8 mouse cellular contexts compared by ENCODE assay signal in genomic region chr11:69125852-69125918, GRCm38 (mm10). TPM values are rescaled to one million over a fixed set of nuclear protein-coding genes. Genes with fewer than 3 reads are reported as not detected.
DNase-seq lines count a peak whose midpoint lies in the region; ATAC-seq and TF ChIP-seq lines count a peak whose summit lies in the region.

TSS of gene Aloxe3 (plus strand) at chr11:69125896.

- H3K4me3 ChIP-seq in heart, embryonic 12.5 days = peak within 1 kb of the TSS; percentile 63
- H3K4me3 ChIP-seq in C2C12 (ENCODE audit: insufficient read depth, poor library complexity, severe bottlenecking) = peak within 1 kb of the TSS; percentile 35
- H3K4me3 ChIP-seq in forebrain, embryonic 12.5 days (replicated peaks) = peak within 1 kb of the TSS; percentile 59
- peak within 1 kb of the TSS; percentile 72 for H3K4me3 ChIP-seq in liver, embryonic 13.5 days (replicated peaks)

- ATAC-seq in heart, embryonic 12.5 days (ENCODE audit: insufficient number of reproducible peaks, low FRiP score) = no peak
- ATAC-seq in forebrain, embryonic 12.5 days (ENCODE audit: low FRiP score) = no peak
- ATAC-seq in liver, embryonic 13.5 days (ENCODE audit: low read depth) = no peak

- H3K79me3 ChIP-seq in C2C12 (ENCODE audit: low read depth) = no peaks in the 10 kb centered on the region

- peaks cover 13% of the 10 kb centered on the region; the same call in 1 of the 2 replicates for H3K27me3 ChIP-seq in heart, embryonic 12.5 days (replicated peaks)
- H3K27me3 ChIP-seq in C2C12 (ENCODE audit: control insufficient read depth, insufficient read depth, insufficient read length) = no peaks in the 10 kb centered on the region
- peaks cover 29% of the 10 kb centered on the region for H3K27me3 ChIP-seq in forebrain, embryonic 12.5 days
- H3K27me3 ChIP-seq in liver, embryonic 13.5 days = peaks cover 46% of the 10 kb centered on the region

- H3K79me2 ChIP-seq in C2C12 (ENCODE audit: control insufficient read depth, insufficient read depth) = no peaks in the 10 kb centered on the region

- WGBS in heart, embryonic 12.5 days = 7% methylated on average over 3 of the region's 3 CpGs
- WGBS in forebrain, embryonic 12.5 days = 4% methylated on average over 3 of the region's 3 CpGs
- 8% methylated on average over 3 of the region's 3 CpGs for WGBS in liver, embryonic 13.5 days (ENCODE audit: insufficient replicate concordance)

- H3K9ac ChIP-seq in heart, embryonic 12.5 days = peak within 1 kb of the TSS; percentile 71
- peak within 1 kb of the TSS; percentile 63 for H3K9ac ChIP-seq in forebrain, embryonic 12.5 days
- H3K9ac ChIP-seq in liver, embryonic 13.5 days = peak within 1 kb of the TSS; percentile 73

- H3ac ChIP-seq in C2C12 (ENCODE audit: control insufficient read depth, insufficient read length, low read depth) = peak within 1 kb of the TSS; percentile 52

- no peak for DNase-seq in heart, adult 18-20 months
- DNase-seq in liver, embryonic 13.5 days = no peak
- no peak for DNase-seq in Muller cell, postnatal 12 days (ENCODE audit: inconsistent ontology term)
- no peak for DNase-seq in left cerebral cortex, postnatal 14 days (ENCODE audit: low spot score in 2 of 2)
- no peak for DNase-seq in cerebellum, adult 8-10 months

- TF ChIP-seq CTCF in C2C12 (IDR thresholded peaks at IDR 0.05; ENCODE audit: control insufficient read depth, insufficient read depth, insufficient read length) = no peak

- H3K27ac ChIP-seq in heart, embryonic 12.5 days (ENCODE audit: poor library complexity, severe bottlenecking) = peak within 1 kb of the TSS; percentile 71; the same call in 1 of the 2 replicates
- 0 out of 2 replicates have a peak within 1 kb of the TSS, but pooled peaks have one; percentile 53 for H3K27ac ChIP-seq in forebrain, embryonic 12.5 days
- peak within 1 kb of the TSS; percentile 53; the same call in 1 of the 2 replicates for H3K27ac ChIP-seq in liver, embryonic 13.5 days

- H3K9me3 ChIP-seq in heart, embryonic 12.5 days (replicated peaks) = no peaks in the 10 kb centered on the region
- no peaks in the 10 kb centered on the region for H3K9me3 ChIP-seq in forebrain, embryonic 12.5 days
- H3K9me3 ChIP-seq in liver, embryonic 13.5 days (replicated peaks) = no peaks in the 10 kb centered on the region

- H3K4me2 ChIP-seq in heart, embryonic 12.5 days = peak within 1 kb of the TSS; percentile 92
- peak within 1 kb of the TSS; percentile 67 for H3K4me2 ChIP-seq in forebrain, embryonic 12.5 days
- peak within 1 kb of the TSS; percentile 94 for H3K4me2 ChIP-seq in liver, embryonic 13.5 days

- H3K36me3 ChIP-seq in heart, embryonic 12.5 days = no peaks in the 10 kb centered on the region
- no peaks in the 10 kb centered on the region for H3K36me3 ChIP-seq in C2C12 (ENCODE audit: control insufficient read depth, insufficient read depth)
- no peaks in the 10 kb centered on the region for H3K36me3 ChIP-seq in forebrain, embryonic 12.5 days (replicated peaks)
- no peaks in the 10 kb centered on the region for H3K36me3 ChIP-seq in liver, embryonic 13.5 days

- H3K4me1 ChIP-seq in heart, embryonic 12.5 days (replicated peaks) = peaks cover 29% of the 10 kb centered on the region
- H3K4me1 ChIP-seq in forebrain, embryonic 12.5 days = peaks cover 30% of the 10 kb centered on the region
- H3K4me1 ChIP-seq in liver, embryonic 13.5 days (replicated peaks) = peaks cover 47% of the 10 kb centered on the region

- intact Hi-C loops in left cerebral cortex, postnatal 14 days (cut with DNase I) = loop anchor here (1.0 to 2.0 kb wide), 2 partner anchors 25 to 63 kb away; no protein-coding TSS in a partner anchor

TF ChIP-seq in C2C12, 6 proteins besides CTCF, POLR2A, EP300 and RAD21:
- TF ChIP-seq MAX (IDR thresholded peaks at IDR 0.05) = no peak
- TF ChIP-seq CEBPB (IDR thresholded peaks at IDR 0.05; ENCODE audit: low read depth) = no peak
- no peak for TF ChIP-seq MYOD1 (IDR thresholded peaks at IDR 0.05; ENCODE audit: control insufficient read depth, insufficient read length, low read depth)
- TF ChIP-seq USF1 (IDR thresholded peaks at IDR 0.05; ENCODE audit: low read depth) = no peak
- no peak for TF ChIP-seq MYOG (IDR thresholded peaks at IDR 0.05; ENCODE audit: control insufficient read depth, extremely low read depth, insufficient read length)
- TF ChIP-seq FOSL1 (IDR thresholded peaks at IDR 0.05; ENCODE audit: insufficient read depth, low read length, poor library complexity, severe bottlenecking) = no peak

RNA-seq across cellular contexts. Expression of gene Aloxe3, which starts in this region (rescaled TPM):
- polyA plus RNA-seq in heart, embryonic 12.5 days (2016; fragmentation: Nextera tagmentation; extraction: Ambion mirVana) = 0.17 and 0.54 TPM in 2 replicates
- not detected for total RNA-seq in heart, adult 18-20 months (2021)
- 0.14 TPM for polyA plus RNA-seq in C2C12 (2012; fragmentation: generic; extraction: Trizol)
- polyA plus RNA-seq in forebrain, embryonic 12.5 days (2016; fragmentation: Nextera tagmentation; extraction: Ambion mirVana) = 0.19 and 0.55 TPM in 2 replicates
- 0.06 TPM in 1 of 2 replicates, not detected in the other for polyA plus RNA-seq in liver, embryonic 13.5 days (2015; fragmentation: Nextera tagmentation; extraction: Ambion mirVana)
- 1 to 10 TPM; 3.7 to 5.7 TPM for total RNA-seq in left cerebral cortex, postnatal 14 days (2021)

Comparison
In these comparisons a context has a peak if more than half of its experiments do, and no peak if none do; other contexts are left out.
1. RNA of gene Aloxe3 (total RNA-seq): 3.7 to 5.7 TPM in left cerebral cortex, postnatal 14 days; not detected in heart, adult 18-20 months; every median in the first group is over 4 times any median in the second.
2. Peak in every context shown above with its lines, with median percentiles within 50 percentile points of each other: H3K27ac ChIP-seq, H3K4me2 ChIP-seq, H3K4me3 ChIP-seq and H3K9ac ChIP-seq.